Mouse (Mus musculus): ENCODE results near the gene Trf. TPM values are rescaled to one million over a fixed set of nuclear protein-coding genes. Genes with fewer than 3 reads are reported as not detected.

Trf gene
- polyA plus RNA-seq (2015; fragmentation: Nextera tagmentation; extraction: Ambion mirVana) = 77.2 and 686 TPM in 2 replicates

DNA sequence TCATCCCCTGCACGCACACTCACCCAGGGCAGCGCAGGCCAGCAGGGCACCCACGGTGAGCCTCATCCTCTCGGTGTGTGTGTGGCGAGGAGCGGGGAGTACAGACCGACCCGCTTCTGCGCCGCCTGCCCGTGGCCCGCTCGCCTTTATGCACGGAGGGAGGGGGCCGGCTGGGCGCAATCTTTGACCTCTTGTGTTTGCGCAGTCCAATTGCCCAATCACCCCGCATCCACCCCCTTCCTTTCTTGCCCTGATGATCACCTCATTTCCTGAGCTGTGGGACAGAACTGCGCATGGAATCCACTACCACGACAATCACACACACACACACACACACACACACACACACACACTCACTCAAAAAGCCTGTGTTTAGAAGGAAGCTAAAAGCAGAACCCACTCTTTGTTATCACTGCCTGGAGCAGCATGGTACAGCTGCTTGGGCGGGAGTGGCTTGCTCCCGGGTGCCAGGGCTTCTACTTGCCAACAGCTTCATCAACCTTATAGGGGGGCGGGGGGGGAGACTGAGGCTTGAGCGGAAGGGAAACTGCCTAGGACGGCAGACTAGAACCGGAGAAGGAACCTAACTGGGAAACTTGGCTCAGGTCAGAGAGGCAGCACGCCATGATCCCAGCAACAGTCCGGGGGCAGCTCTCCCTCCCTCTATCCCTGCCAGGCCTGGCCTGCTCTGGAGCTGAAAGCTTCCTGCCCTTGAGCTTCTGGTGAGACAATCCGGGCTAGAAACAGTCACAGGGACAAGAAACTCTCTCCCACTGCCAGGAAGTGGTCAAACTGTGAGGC, at the start of gene Trf, which contains the start of gene Gm20425:
Gene Trf (minus strand): TSS at position 294 of the 801 bp plus-strand sequence.
Gene Gm20425 (minus strand): TSS at position 157 of the 801 bp plus-strand sequence.

GRCm38 (mm10) chr9:103201561-103202260, 28.5 kb downstream of the Trf start, which contains the start of gene Srprb:
Gene Srprb (minus strand): TSS chr9:103202137.

Other genes starting within 250 kb of the Trf start
- gene Slco2a1, start 241.7 kb downstream of the Trf start, polyA plus RNA-seq (2015; fragmentation: Nextera tagmentation; extraction: Ambion mirVana) = 0.73 and 1.5 TPM in 2 replicates
- gene Rab6b, start 118.7 kb downstream of the Trf start, polyA plus RNA-seq (2015; fragmentation: Nextera tagmentation; extraction: Ambion mirVana) = 2.4 and 2.8 TPM in 2 replicates
- 21.9 and 24.7 TPM in 2 replicates for gene Srprb, start 28.3 kb downstream of the Trf start, polyA plus RNA-seq (2015; fragmentation: Nextera tagmentation; extraction: Ambion mirVana)
- 3.7 and 6.4 TPM in 2 replicates for gene Gm20425, start 137 bp downstream of the Trf start, polyA plus RNA-seq (2015; fragmentation: Nextera tagmentation; extraction: Ambion mirVana)
- gene 1300017J02Rik, start 74.6 kb upstream of the Trf start, polyA plus RNA-seq (2015; fragmentation: Nextera tagmentation; extraction: Ambion mirVana) = 1.4 and 2.1 TPM in 2 replicates
- gene Topbp1, start 74.8 kb upstream of the Trf start, polyA plus RNA-seq (2015; fragmentation: Nextera tagmentation; extraction: Ambion mirVana) = 13.1 and 13.4 TPM in 2 replicates
- 68.8 and 69.7 TPM in 2 replicates for gene Cdv3, start 135.4 kb upstream of the Trf start, polyA plus RNA-seq (2015; fragmentation: Nextera tagmentation; extraction: Ambion mirVana)
- 0.27 and 0.72 TPM in 2 replicates for gene Bfsp2, start 250.0 kb upstream of the Trf start, polyA plus RNA-seq (2015; fragmentation: Nextera tagmentation; extraction: Ambion mirVana)